Mouse (Mus musculus) bone marrow macrophage, adult 2 months (primary cell): ENCODE measurements around the gene Kif19a. TPM values are rescaled to one million over a fixed set of nuclear protein-coding genes. Genes with fewer than 3 reads are reported as not detected.
A peak's percentile ranks its signal among the peaks of the same experiment; 100 is the strongest.

Source experiments
- H3K27ac ChIP-seq: 2 replicates; pipeline ENCODE4 v1.5.1; 2012; ENCODE audit warnings: low read depth, low read length; ENCODE audit not compliant: insufficient read depth
- H3K4me1 ChIP-seq: 2 replicates; pipeline ENCODE4 v1.6.1; 2012; ENCODE audit warnings: low read length; ENCODE audit not compliant: control insufficient read depth, insufficient read depth
- H3K4me3 ChIP-seq: 2 replicates; pipeline ENCODE4 v1.5.1; 2012; ENCODE audit warnings: mild to moderate bottlenecking, low read length, moderate library complexity; ENCODE audit not compliant: insufficient read depth
- CTCF ChIP-seq: IDR thresholded peaks from 2 replicates; pipeline ENCODE4 v1.5.1; 2012; ENCODE audit warnings: low read depth, mild to moderate bottlenecking, low read length, moderate library complexity
- POLR2A ChIP-seq: IDR thresholded peaks from 2 replicates; pipeline ENCODE4 v1.6.1; 2012; ENCODE audit warnings: mild to moderate bottlenecking, low read depth, low read length, borderline replicate concordance
- polyA plus RNA-seq: library from polyadenylated mRNA; stranded (reverse); fragments of >200 nt; gene quantifications from 2 replicates; pipeline ENCODE4 v1.2.4, GENCODE M21; 2012; ENCODE audit not compliant: missing spikeins, insufficient read depth, insufficient read length

The Kif19a gene
- polyA plus RNA-seq, 1 experiment, result 2.5 TPM

DNA sequence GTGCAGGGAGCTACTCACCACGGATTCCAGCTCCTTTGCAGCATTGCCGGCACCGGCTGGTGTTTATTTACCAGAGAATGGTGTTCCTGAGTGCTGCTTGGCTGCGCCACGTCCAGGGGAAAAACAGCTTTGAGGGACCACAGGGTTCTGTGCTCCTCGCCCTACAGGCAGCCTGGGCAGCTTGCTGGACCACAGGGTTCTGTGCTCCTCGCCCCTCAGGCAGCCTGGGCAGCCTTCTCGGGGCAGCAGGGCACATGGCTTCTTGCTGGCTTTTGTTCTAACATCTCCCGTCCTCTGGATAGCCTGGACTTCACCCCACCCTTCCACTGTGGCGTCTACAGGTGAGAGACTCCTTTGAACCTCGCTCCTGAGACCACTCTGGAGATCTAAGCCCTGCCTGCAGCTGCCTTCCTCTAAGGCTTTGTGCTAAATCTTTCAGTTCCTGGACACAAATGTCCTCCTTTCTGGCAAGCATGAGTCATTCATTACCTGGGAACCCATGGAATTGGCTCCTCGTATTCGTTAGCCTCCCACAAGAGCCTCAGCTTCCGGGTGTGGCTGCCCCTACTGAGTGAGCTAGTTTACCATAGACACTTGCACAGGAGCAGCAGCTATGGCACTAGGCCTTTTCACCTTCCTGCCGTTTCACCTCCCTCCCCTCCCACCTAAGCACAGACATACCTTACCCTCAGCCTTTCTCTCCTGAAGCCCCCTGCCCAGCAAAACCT is 37.5 kb downstream of the Kif19a start:
- peaks cover 2% of the 10 kb centered on the region; the same call in 1 of the 2 replicates for H3K4me1 ChIP-seq
- no peak overlapping the region for H3K4me3 ChIP-seq
- H3K27ac ChIP-seq, result no peak overlapping the region
- TF ChIP-seq POLR2A (no peak), CTCF (no peak)

DNA sequence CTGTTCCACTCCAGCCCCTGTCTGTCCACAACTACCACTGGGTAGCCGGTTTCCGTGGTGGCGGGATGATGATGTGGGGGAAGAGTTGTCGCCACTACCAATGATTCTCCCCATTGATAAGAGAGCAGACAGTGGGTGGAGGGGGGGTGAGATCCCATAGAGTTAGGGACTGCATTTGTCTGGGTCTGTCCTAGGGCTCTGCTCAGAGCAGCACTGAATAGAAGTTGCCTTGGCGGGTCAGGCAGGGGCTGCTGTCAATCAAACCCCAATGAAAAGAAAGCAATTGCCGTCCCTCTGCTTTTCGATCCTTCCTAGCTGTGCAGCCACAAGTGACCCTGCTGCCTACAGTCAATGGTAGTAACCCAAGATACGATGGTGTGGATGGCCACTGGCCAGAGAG is 38.8 kb downstream of the Kif19a start:
- H3K4me3 ChIP-seq, result no peak overlapping the region
- no peak overlapping the region for H3K27ac ChIP-seq
- H3K4me1 ChIP-seq, result peaks cover 2% of the 10 kb centered on the region; the same call in 1 of the 2 replicates
- TF ChIP-seq POLR2A, result no peak
- TF ChIP-seq CTCF, result no peak

DNA sequence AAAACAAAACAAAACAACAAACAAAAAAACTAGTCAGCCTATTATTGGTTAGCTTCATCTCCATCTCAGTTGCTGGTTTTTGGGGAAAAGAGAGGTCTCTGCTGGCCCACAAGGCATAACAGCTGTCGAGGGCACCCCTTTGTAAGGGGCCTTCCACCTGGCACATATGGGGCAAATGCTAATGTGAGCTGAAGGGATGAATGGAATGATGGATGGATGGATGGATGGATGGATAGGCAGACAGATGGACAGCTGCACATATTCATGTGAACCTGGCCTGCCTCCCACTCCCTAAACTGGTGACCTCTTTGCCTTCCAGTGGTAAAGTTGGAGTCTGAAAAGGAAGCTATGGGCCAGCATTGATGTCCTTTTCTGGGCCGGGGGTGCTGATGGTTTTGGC is 41.8 kb downstream of the Kif19a start:
- peaks cover 2% of the 10 kb centered on the region; the same call in 1 of the 2 replicates for H3K4me1 ChIP-seq
- no peak overlapping the region for H3K4me3 ChIP-seq
- no peak for TF ChIP-seq CTCF
- no peak for TF ChIP-seq POLR2A
- H3K27ac ChIP-seq, result no peak overlapping the region

DNA sequence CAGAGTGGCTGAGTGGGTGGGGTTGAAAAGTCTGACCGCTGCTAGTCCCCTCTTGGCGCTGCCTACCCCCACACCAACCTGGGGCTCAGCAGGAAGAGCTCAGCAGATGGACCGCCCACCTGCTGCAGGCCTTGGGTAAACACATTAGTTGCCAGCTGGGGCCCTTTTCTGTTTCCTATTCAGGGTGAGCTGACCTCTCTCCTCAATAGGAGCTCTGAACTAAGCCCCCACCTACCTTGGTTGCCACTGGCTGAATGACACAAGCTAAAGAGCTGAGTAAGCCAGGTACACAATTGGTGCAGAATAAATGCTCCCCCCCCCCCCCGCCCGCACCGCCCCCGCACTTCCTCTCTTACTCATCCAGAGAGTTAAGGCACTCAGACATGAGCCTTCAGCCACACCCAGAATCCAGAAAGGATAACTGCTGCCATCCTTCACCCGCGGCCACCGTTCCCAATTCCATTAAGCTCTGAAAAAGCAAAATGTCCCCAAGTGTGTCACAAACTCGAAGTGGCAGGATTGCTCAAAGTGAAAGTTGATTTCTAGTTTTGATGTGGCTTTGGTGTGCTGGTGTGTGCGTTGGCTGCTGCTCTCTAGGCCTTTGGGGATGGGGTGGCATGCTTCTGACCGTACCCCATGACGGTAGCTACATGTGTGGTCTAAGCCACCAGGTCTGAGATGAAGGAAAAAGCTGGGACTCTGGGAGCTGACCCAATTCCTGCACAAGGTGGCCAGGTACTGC is 42.7 kb downstream of the Kif19a start:
- H3K4me3 ChIP-seq, result no peak overlapping the region
- H3K27ac ChIP-seq, result no peak overlapping the region
- peaks cover 4% of the 10 kb centered on the region; the same call in 1 of the 2 replicates for H3K4me1 ChIP-seq
- TF ChIP-seq CTCF, result no peak
- no peak for TF ChIP-seq POLR2A

DNA sequence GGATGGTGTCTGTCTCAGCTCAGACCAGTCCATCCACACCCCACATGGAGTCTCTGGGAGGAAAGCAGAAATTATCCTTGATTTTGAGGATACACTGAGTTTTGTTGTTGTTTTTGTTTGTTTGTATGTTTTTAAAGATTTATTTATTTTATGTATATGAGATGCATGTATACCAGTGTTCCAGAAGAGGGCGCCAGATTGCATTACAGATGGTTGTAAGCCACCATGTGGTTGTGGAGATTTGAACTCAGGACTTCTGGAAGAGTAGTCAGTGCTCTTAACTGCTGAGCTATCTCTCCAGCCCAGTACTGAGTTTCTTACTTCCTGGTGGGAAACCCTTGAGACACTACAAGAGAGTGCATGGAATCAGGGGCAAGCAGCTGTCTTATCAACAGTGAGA is 44.2 kb downstream of the Kif19a start:
- Histone ChIP-seq H3K4me3 (no peak overlapping the region), H3K27ac (no peak overlapping the region), H3K4me1 (peaks cover 6% of the 10 kb centered on the region; the same call in 1 of the 2 replicates)
- no peak for TF ChIP-seq CTCF

DNA sequence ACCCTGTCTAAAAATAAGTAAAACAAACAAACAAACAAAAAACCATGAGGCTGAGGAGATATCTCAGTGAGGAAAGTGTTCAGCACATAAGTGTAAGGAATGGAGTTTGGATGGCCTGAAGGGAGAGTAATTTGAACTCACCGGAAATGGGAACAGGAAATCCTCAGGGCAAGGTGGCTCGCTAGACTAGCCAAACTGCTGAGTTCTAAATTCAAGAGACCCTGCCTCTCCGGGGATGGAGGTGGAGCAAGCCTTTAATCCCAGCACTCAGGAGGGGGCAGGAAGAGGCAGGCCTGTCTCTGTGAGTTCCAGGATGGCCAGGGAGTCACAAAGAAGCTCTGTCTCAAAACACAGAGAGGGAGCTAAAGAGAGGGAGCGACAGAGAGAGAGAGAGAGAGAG is 45.2 kb downstream of the Kif19a start:
- no peak overlapping the region for H3K4me3 ChIP-seq
- TF ChIP-seq CTCF (no peak), POLR2A (no peak)
- no peak overlapping the region for H3K27ac ChIP-seq
- H3K4me1 ChIP-seq, result peaks cover 6% of the 10 kb centered on the region; the same call in 1 of the 2 replicates

DNA sequence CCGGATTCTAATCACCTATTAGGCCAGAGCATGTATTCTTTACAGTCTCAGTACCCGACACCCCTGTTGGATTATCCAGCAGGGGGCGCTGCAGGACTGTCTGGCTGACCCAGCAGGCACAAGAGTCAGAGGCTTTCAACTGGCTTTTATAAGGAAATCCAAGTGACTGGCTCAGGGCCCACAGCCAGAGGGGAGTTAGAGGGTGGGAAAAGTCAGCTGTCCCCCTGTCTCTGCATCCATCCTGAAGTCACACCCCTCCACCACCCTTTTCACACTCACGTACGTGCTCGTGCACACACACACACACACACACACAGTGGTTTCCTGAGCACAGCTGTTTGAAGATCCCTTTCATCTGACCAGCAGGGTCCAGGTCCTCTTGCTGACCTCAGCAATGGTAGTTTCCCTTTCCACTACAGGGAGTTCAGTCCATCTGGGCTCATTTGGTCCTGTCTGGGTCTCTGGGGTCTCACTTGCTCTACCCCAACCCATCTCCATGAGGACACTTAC is 47.6 kb downstream of the Kif19a start:
- H3K4me1 ChIP-seq, result peaks cover 12% of the 10 kb centered on the region
- no peak overlapping the region for H3K4me3 ChIP-seq
- TF ChIP-seq CTCF, result peak; percentile 82
- TF ChIP-seq POLR2A, result no peak
- H3K27ac ChIP-seq, result no peak overlapping the region

DNA sequence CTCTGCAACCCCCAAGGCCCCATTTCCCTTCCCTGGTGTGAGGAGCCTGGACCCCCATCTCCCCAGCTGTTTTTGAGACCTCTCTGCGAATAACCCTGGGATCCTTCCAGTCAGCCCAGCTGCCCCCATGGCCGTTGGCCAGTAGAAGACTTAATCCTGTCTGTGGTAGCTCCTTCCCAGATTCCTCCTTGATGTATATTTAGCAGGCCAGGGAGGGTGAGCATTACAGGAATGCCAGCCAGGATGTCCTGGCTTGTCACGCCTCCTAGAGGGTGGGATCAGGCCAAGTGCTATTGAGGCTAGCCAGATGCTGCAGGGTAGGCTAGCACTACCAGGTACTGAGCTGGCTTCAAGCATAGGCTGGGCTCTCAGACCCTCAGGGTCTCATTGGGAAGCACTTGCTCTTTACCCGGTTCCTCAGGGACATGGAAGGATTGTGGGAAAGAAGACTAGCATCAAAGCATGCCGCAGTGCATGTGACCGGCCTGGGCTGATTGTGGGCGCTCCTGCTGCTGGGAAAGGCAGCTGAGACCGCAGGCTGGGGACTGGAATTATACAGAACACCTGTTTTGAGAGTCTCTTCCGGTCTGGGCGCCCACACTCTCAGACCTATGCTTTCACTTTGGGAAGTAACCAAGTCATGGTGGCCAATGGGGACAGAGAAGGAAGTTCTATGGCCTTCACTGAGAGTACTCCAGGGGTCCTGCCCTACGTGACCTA is 49.8 kb downstream of the Kif19a start:
- Histone ChIP-seq H3K27ac (no peak overlapping the region), H3K4me3 (no peak overlapping the region), H3K4me1 (peaks cover 26% of the 10 kb centered on the region)
- TF ChIP-seq POLR2A, result no peak
- TF ChIP-seq CTCF, result no peak

DNA sequence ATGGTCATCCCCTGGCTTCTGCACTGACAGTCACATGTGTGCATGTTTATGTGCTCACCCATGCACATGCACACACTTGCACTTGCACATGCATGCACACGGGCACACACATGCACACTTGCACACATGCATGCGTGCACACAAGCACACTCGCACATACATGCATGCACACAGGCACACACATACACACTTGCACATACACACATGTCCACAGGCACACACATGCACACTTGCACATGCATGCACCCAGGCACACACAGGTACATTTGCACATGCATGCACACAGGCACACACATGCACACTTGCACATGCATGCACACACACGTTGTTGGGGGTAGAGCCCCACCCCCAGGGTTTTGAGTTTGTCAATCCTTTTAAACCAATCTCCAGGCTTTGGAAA is 51.7 kb downstream of the Kif19a start:
- Histone ChIP-seq H3K27ac (no peak overlapping the region), H3K4me3 (no peak overlapping the region), H3K4me1 (peaks cover 34% of the 10 kb centered on the region)
- TF ChIP-seq CTCF, result no peak
- no peak for TF ChIP-seq POLR2A
